Mouse (Mus musculus): ENCODE data around the gene Mrps21. TPM values are rescaled to one million over a fixed set of nuclear protein-coding genes. Genes with fewer than 3 reads are reported as not detected.

Mrps21 gene
- polyA plus RNA-seq, 1 experiment from 2014 or later: 252 TPM

GRCm38 (mm10) chr3:95819351-95819985, 51.9 kb downstream of the Mrps21 start:
- ATAC-seq: peak; percentile 96
- H3K9me3 ChIP-seq (ENCODE audit: low read length): no peaks in the 10 kb centered on the region
- no peaks in the 10 kb centered on the region for H3K27me3 ChIP-seq (replicated peaks; ENCODE audit: insufficient read depth, low read length)
- no peaks in the 10 kb centered on the region for H3K36me3 ChIP-seq (ENCODE audit: insufficient read depth, low read length)
- peak overlapping the region; percentile 100 for H3K27ac ChIP-seq (ENCODE audit: low read length)
- H3K4me3 ChIP-seq (ENCODE audit: low read depth, low read length): peak overlapping the region; percentile 82
- DNase-seq (ENCODE audit: low spot score): peak; percentile 100
- 0 out of 2 replicates have a peak, but pooled peaks have one; percentile 35 for TF ChIP-seq EP300 (IDR thresholded peaks at IDR 0.05)
- TF ChIP-seq CTCF (IDR thresholded peaks at IDR 0.05): peak; percentile 41
- under 1% methylated on average over 49 of the region's 49 CpGs for WGBS
- peak overlapping the region; percentile 35; the same call in 1 of the 2 replicates for H3K9ac ChIP-seq (replicated peaks; ENCODE audit: low read depth)
- H3K4me2 ChIP-seq (replicated peaks; ENCODE audit: low read depth, low read length): peak overlapping the region; percentile 57
- H3K4me1 ChIP-seq (ENCODE audit: insufficient read depth, low read depth, low read length): peaks cover 10% of the 10 kb centered on the region; the same call in 1 of the 2 replicates

DNA sequence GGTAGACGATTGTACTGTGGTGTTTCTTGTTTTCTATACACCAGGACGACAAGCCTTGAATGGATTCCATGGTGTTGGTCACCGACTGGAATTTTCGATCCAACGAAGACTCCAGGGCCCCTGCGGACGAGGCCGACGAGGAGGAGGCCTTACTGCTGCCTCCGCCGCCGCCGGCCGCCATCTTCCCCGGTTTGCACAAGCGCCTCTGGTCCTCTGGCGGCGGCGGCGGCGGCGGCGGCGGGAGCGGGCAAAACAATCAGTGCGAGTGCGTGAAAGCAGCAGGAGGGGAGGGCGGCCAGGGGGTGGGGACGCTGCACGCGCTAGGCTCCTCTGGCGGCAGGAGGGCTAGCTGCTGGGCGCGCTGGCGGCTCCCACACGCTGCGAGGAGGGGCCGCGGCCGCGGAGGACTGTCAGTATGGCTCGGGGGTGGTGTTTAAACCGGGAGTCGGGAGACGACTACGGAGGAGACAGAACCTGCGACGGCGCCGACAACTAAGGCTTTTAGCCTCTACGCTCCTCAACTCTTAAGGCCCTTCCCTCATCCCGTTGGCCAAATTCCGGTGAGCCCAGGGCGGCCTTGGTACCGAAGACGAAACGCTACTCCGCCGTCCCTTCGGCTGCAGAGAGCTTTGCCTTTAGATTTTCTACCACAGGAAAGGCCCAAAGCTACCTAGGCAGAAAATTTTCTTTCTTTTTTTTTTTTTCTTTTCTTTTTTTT, 52.6 kb downstream of the Mrps21 start, which contains the start of gene Rprd2:
Rprd2 (minus strand) TSS at position 293 of the 718 bp plus-strand sequence.
- Histone ChIP-seq H3K9ac (replicated peaks; ENCODE audit: low read depth) (peak within 1 kb of the TSS; percentile 97), H3K36me3 (ENCODE audit: insufficient read depth, low read length) (no peaks in the 10 kb centered on the region)
- ATAC-seq: peak; percentile 43

DNA sequence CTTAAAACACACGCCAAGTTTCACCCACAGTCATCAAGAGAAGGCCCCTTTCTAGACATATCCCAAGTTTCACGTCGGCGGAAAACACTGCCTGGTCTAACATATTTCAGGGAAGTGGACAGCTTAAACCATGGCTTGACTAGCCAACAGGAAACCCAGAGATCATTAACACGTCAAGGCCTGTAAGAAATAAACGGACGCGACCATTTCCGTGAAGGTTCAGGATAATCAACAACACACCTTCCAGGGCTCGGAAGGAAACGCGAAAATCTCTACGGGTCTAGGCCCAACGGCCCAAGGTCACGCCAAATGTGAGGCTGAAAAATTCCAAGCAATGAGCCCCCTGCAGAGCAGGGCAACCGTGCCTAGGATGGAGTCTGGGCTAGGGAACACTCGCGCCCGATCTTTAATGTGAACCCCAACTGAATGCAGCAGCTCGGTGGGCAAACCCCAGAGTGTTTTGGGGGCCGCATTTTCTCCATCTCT, 53.2 kb downstream of the Mrps21 start:
- peak overlapping the region; percentile 97 for H3K9ac ChIP-seq (replicated peaks; ENCODE audit: low read depth)
- DNase-seq (ENCODE audit: low spot score) (peak; percentile 66), ATAC-seq (no peak)
- no peaks in the 10 kb centered on the region for H3K9me3 ChIP-seq (ENCODE audit: low read length)
- H3K4me3 ChIP-seq (ENCODE audit: low read depth, low read length): peak overlapping the region; percentile 82
- H3K4me1 ChIP-seq (ENCODE audit: insufficient read depth, low read depth, low read length): peaks cover 10% of the 10 kb centered on the region; the same call in 1 of the 2 replicates
- H3K27me3 ChIP-seq (replicated peaks; ENCODE audit: insufficient read depth, low read length): no peaks in the 10 kb centered on the region
- under 1% methylated on average over 21 of the region's 21 CpGs for WGBS
- H3K36me3 ChIP-seq (ENCODE audit: insufficient read depth, low read length): no peaks in the 10 kb centered on the region
- TF ChIP-seq CTCF (IDR thresholded peaks at IDR 0.05): no peak
- TF ChIP-seq EP300 (IDR thresholded peaks at IDR 0.05): no peak
- H3K4me2 ChIP-seq (replicated peaks; ENCODE audit: low read depth, low read length): peak overlapping the region; percentile 67
- H3K27ac ChIP-seq (ENCODE audit: low read length): peak overlapping the region; percentile 100

More for the DNA sequence above, 52.6 kb downstream of the Mrps21 start, which contains the start of gene Rprd2:
- peak; percentile 87 for DNase-seq (ENCODE audit: low spot score)
- H3K4me1 ChIP-seq (ENCODE audit: insufficient read depth, low read depth, low read length): peaks cover 10% of the 10 kb centered on the region; the same call in 1 of the 2 replicates
- no peak for TF ChIP-seq CTCF (IDR thresholded peaks at IDR 0.05)
- no peak for TF ChIP-seq EP300 (IDR thresholded peaks at IDR 0.05)
- under 1% methylated on average over 50 of the region's 60 CpGs for WGBS
- peak within 1 kb of the TSS; percentile 67 for H3K4me2 ChIP-seq (replicated peaks; ENCODE audit: low read depth, low read length)
- H3K9me3 ChIP-seq (ENCODE audit: low read length): no peaks in the 10 kb centered on the region
- no peaks in the 10 kb centered on the region for H3K27me3 ChIP-seq (replicated peaks; ENCODE audit: insufficient read depth, low read length)
- H3K27ac ChIP-seq (ENCODE audit: low read length): peak within 1 kb of the TSS; percentile 100
- peak within 1 kb of the TSS; percentile 82 for H3K4me3 ChIP-seq (ENCODE audit: low read depth, low read length)

DNA sequence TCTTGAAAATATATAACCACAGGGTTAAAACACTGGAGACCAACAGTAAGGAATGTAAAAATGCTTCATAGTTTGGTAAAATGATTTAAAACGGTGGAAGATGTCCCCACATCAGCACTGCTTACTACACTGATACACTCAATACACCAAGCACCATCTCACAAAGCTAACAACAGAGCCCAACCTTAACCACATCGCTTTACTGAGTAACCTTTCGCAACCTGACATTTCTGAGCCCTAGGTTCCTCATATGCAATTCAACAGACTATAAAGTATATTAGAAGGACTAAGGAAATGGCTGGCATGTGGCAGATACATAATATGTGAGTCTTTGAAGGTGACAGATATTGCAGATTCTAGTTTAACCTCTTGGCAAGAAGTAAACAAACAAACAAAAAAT, 54.6 kb downstream of the Mrps21 start:
- Histone ChIP-seq H3K9me3 (ENCODE audit: low read length) (no peaks in the 10 kb centered on the region), H3K4me1 (ENCODE audit: insufficient read depth, low read depth, low read length) (peaks cover 10% of the 10 kb centered on the region; the same call in 1 of the 2 replicates), H3K36me3 (ENCODE audit: insufficient read depth, low read length) (no peaks in the 10 kb centered on the region), H3K4me2 (replicated peaks; ENCODE audit: low read depth, low read length) (no peak overlapping the region), H3K4me3 (ENCODE audit: low read depth, low read length) (no peak overlapping the region), H3K27me3 (replicated peaks; ENCODE audit: insufficient read depth, low read length) (no peaks in the 10 kb centered on the region), H3K27ac (ENCODE audit: low read length) (no peak overlapping the region; the same call in 1 of the 2 replicates), H3K9ac (replicated peaks; ENCODE audit: low read depth) (no peak overlapping the region)
- 72% methylated on average over 3 of the region's 3 CpGs for WGBS
- ATAC-seq (no peak), DNase-seq (ENCODE audit: low spot score) (peak; percentile 21)
- TF ChIP-seq CTCF (IDR thresholded peaks at IDR 0.05) (no peak), EP300 (IDR thresholded peaks at IDR 0.05) (no peak)

Other genes with a start within 250 kb of the Mrps21 start
- gene Ensa, start 246.5 kb downstream of the Mrps21 start, polyA plus RNA-seq (2015; fragmentation: Nextera tagmentation; extraction: Ambion mirVana): 48.2 and 52.0 TPM in 2 replicates
- 99.6 and 101 TPM in 2 replicates for gene Mcl1, start 212.7 kb downstream of the Mrps21 start, polyA plus RNA-seq (2015; fragmentation: Nextera tagmentation; extraction: Ambion mirVana)
- 11.8 and 13.2 TPM in 2 replicates for gene Adamtsl4, start 183.6 kb downstream of the Mrps21 start, polyA plus RNA-seq (2015; fragmentation: Nextera tagmentation; extraction: Ambion mirVana)
- gene Ecm1, start 131.9 kb downstream of the Mrps21 start, polyA plus RNA-seq (2015; fragmentation: Nextera tagmentation; extraction: Ambion mirVana): 94.3 and 107 TPM in 2 replicates
- 18.5 and 19.3 TPM in 2 replicates for gene Tars2, start 111.3 kb downstream of the Mrps21 start, polyA plus RNA-seq (2015; fragmentation: Nextera tagmentation; extraction: Ambion mirVana)
- 12.9 and 14.0 TPM in 2 replicates for gene Rprd2, start 52.7 kb downstream of the Mrps21 start, polyA plus RNA-seq (2015; fragmentation: Nextera tagmentation; extraction: Ambion mirVana)
- gene Prpf3, start 15.6 kb downstream of the Mrps21 start, polyA plus RNA-seq (2015; fragmentation: Nextera tagmentation; extraction: Ambion mirVana): 14.3 and 16.0 TPM in 2 replicates
- gene Ciart, start 10.7 kb upstream of the Mrps21 start, polyA plus RNA-seq (2015; fragmentation: Nextera tagmentation; extraction: Ambion mirVana): 2.0 and 3.1 TPM in 2 replicates
- 247 and 252 TPM in 2 replicates for gene BC028528, start 20.5 kb upstream of the Mrps21 start, polyA plus RNA-seq (2015; fragmentation: Nextera tagmentation; extraction: Ambion mirVana)
- 48.6 and 49.1 TPM in 2 replicates for gene Aph1a, start 22.4 kb upstream of the Mrps21 start, polyA plus RNA-seq (2015; fragmentation: Nextera tagmentation; extraction: Ambion mirVana)
- gene Car14, start 33.2 kb upstream of the Mrps21 start, polyA plus RNA-seq (2015; fragmentation: Nextera tagmentation; extraction: Ambion mirVana): 4.4 and 4.5 TPM in 2 replicates
- gene Anp32e, start 57.7 kb upstream of the Mrps21 start, polyA plus RNA-seq (2015; fragmentation: Nextera tagmentation; extraction: Ambion mirVana): 72.5 and 79.6 TPM in 2 replicates
- gene Plekho1, start 124.5 kb upstream of the Mrps21 start, polyA plus RNA-seq (2015; fragmentation: Nextera tagmentation; extraction: Ambion mirVana): 53.5 and 55.4 TPM in 2 replicates
- gene Vps45, start 186.9 kb upstream of the Mrps21 start, polyA plus RNA-seq (2015; fragmentation: Nextera tagmentation; extraction: Ambion mirVana): 32.3 and 32.8 TPM in 2 replicates
- 30.2 and 30.6 TPM in 2 replicates for gene Otud7b, start 233.0 kb upstream of the Mrps21 start, polyA plus RNA-seq (2015; fragmentation: Nextera tagmentation; extraction: Ambion mirVana)

Data from lung, postnatal 0 days (tissue).